Mouse (Mus musculus): Measurements from ENCODE around the gene Lpp.

- TF ChIP-seq CTCF (IDR thresholded peaks at IDR 0.05; ENCODE audit: low read depth) (no peak), EP300 (IDR thresholded peaks at IDR 0.05; ENCODE audit: low read depth) (no peak)
Measured at GRCm38 (mm10) chr16:24476911-24477401, 83.6 kb downstream of the Lpp start.

All from liver, postnatal 0 days (tissue).